Mouse (Mus musculus): Measurements from ENCODE around the gene Tpcn2.

GRCm38 (mm10) chr7:145173116-145173515, 110.7 kb downstream of the Tpcn2 start:
- TF ChIP-seq GATA1 (IDR thresholded peaks at IDR 0.05; ENCODE audit: low read length) (no peak), TAL1 (IDR thresholded peaks at IDR 0.05; ENCODE audit: low read length) (no peak)
